Comparison of ENCODE assay signal across 8 mouse cellular contexts in the genomic region with DNA sequence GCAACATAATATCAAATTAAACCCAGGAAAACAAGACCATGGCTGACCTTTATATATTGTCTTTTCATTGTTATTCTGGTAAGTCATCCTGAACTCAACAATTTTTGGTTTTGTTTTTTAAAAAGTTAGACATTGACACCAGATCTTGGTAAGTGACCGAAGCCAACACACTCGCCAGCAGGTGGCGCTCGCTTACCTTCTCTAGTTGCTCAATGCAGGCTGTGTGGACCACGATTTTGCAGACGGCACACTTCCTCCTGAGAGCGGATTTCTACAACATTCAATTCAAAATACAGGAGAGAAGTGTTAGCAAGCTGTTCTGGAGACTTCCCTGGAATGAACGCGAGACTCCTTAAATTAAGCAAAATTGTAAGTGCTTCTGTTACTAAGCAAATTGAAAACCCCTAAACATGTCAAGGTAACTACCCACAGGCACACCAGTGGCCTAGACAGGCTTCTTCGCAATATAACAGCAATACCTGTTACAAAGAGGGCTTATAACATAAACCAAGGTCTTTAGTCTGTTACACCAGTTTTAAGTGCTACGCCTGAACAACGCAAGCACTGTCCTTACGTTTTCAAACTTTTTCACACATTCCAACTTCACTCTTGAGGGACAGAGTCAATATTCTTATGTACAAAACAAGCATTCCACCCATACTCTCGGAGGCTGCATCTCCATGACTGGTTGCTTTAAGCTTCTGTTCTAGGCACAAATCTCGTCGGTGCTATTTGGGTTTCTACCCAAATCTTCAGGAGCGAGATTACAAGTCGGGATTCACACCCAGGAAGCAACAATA.
DNase-seq lines count a peak whose midpoint lies in the region; ATAC-seq and TF ChIP-seq lines count a peak whose summit lies in the region.

No protein-coding gene starts in this region.

- peak; percentile 36; the same call in 1 of the 2 replicates for TF ChIP-seq CTCF in G1E (IDR thresholded peaks at IDR 0.05; ENCODE audit: low read depth, low read length)

- no peaks in the 10 kb centered on the region for H3K36me3 ChIP-seq in G1E (replicated peaks)

- DNase-seq in G1E (ENCODE audit: low spot score) = peak; percentile 2
- peak; percentile 61 for DNase-seq in cerebellum, adult 11-12 months
- DNase-seq in forelimb bud, embryonic 11.5 days (ENCODE audit: low read depth, low spot score) = peak; percentile 89
- DNase-seq in layer of hippocampus, adult 8-10 months (ENCODE audit: low spot score in 2 of 2) = peak; percentile 77 to 89
- DNase-seq in lung, postnatal 10 days = peak; percentile 90
- peak; percentile 91 for DNase-seq in retina, embryonic 14.5 days (ENCODE audit: low spot score)
- peak; percentile 35 to 57 for DNase-seq in thymus, postnatal 36 days

- H3K4me1 ChIP-seq in G1E (ENCODE audit: insufficient read depth, low read depth, low read length) = no peaks in the 10 kb centered on the region

- H3K9me3 ChIP-seq in G1E (replicated peaks) = no peaks in the 10 kb centered on the region

- no peak for ATAC-seq in G1E (ENCODE audit: extremely low read depth, insufficient number of reproducible peaks, low FRiP score, poor library complexity, severe bottlenecking)
- peak; percentile 84 to 94 for ATAC-seq in hematopoietic stem cell, adult 5-6 weeks (replicated peaks in 1 of 2; ENCODE audit: insufficient read depth in 1 of 2, low FRiP score in 2 of 2, low TSS enrichment in 1 of 2, low read depth in 1 of 2, poor library complexity in 2 of 2, severe bottlenecking in 2 of 2)

- H3K27me3 ChIP-seq in G1E (ENCODE audit: insufficient read depth, low read length) = peaks cover 4% of the 10 kb centered on the region; the same call in 1 of the 2 replicates

- H3K4me3 ChIP-seq in G1E (ENCODE audit: low read depth, low read length) = no peak overlapping the region

Comparison
In these comparisons a context has a peak if more than half of its experiments do, and no peak if none do; other contexts are left out.
1. DNase-seq: peak in every context shown above with its lines; median percentile 91 in retina, embryonic 14.5 days; 90 in lung, postnatal 10 days; 89 in forelimb bud, embryonic 11.5 days; 83 in layer of hippocampus, adult 8-10 months; 61 in cerebellum, adult 11-12 months; 46 in thymus, postnatal 36 days; 2 in G1E.